Mouse (Mus musculus) embryonic facial prominence, embryonic 15.5 days (tissue): ENCODE results near the gene Tbcc. TPM values are rescaled to one million over a fixed set of nuclear protein-coding genes. Genes with fewer than 3 reads are reported as not detected.

Source experiments
- ATAC-seq: fragments of 200-750 bp; cut with Nextera tagmentation; 2 replicates; pipeline ENCODE4 v1.8.0; 2017; ENCODE audit warnings: low read depth, moderate TSS enrichment; ENCODE audit not compliant: insufficient number of reproducible peaks, low FRiP score, low TSS enrichment
- H3K27ac ChIP-seq: fragments of 300-500 bp; sonication (generic); replicated peaks from 2 replicates; pipeline ENCODE4 v1.5.1; 2015; ENCODE audit warnings: mild to moderate bottlenecking, inconsistent platforms
- H3K27me3 ChIP-seq: fragments of 300-500 bp; sonication (generic); 2 replicates; pipeline ENCODE4 v1.6.1; 2015; ENCODE audit warnings: inconsistent platforms
- H3K36me3 ChIP-seq: fragments of 300-500 bp; sonication (generic); 2 replicates; pipeline ENCODE4 v1.6.1; 2015; ENCODE audit warnings: mild to moderate bottlenecking, inconsistent platforms
- H3K4me1 ChIP-seq: fragments of 300-500 bp; sonication (generic); 2 replicates; pipeline ENCODE4 v1.6.1; 2015; ENCODE audit warnings: inconsistent platforms
- H3K4me2 ChIP-seq: fragments of 300-500 bp; sonication (generic); replicated peaks from 2 replicates; pipeline ENCODE4 v1.6.1; 2015; ENCODE audit warnings: mild to moderate bottlenecking, inconsistent platforms
- H3K4me3 ChIP-seq: fragments of 300-500 bp; sonication (generic); replicated peaks from 2 replicates; pipeline ENCODE4 v1.5.1; 2015; ENCODE audit warnings: mild to moderate bottlenecking, inconsistent platforms
- H3K9ac ChIP-seq: fragments of 300-500 bp; sonication (generic); 2 replicates; pipeline ENCODE4 v1.6.1; 2015; ENCODE audit warnings: inconsistent platforms
- H3K9me3 ChIP-seq: fragments of 300-500 bp; sonication (generic); replicated peaks from 2 replicates; pipeline ENCODE4 v1.6.1; 2016; ENCODE audit warnings: inconsistent platforms
- WGBS: fragments of 180-500 bp; shearing (Covaris S2); methylation state at CpG from one replicate; pipeline ENCODE4 v1.1.7; 2015; 5-methylcytosine and 5-hydroxymethylcytosine counted together
- polyA plus RNA-seq: library from polyadenylated mRNA; unstranded; fragments of >200 nt; fragmentation: Nextera tagmentation; extraction: Ambion mirVana; gene quantifications from 2 replicates; pipeline ENCODE4 v1.2.1, GENCODE M21; 2015

Gene Tbcc
- polyA plus RNA-seq, 1 experiment from 2014 or later: 59.7 TPM

DNA sequence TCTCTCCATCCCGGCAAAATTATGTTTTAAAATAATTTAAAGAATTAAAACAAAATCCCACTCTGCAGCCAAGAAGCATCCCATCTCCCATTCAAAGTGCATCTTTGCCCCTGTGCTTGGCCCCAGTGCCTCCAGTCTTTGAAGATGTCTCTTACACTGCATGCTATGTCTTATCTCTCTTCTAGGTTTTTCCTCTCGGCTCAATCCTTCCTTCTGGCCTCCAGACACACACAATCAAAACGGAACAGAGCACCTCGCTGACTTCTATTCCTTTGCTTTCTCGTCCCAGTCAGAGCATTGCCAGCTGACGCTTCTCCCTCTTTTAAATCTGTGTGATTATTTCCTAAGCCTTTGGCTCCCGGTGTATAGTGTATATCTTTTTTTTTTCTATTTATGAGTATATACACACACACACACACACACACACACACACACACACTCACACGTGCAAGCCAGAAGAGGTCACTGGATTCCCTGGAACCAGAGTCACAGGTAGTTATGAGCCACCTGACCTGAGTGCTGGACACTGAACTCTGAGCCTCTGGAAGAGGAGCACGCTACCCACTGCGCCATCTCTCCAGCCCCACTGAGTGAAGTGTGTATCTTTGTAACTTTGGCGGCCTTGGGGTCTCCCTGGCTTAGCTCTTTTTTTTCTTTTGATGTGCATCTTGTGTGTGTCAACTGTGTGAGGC lies 5.1 kb upstream of the Tbcc start:
- Histone ChIP-seq H3K27me3 (no peaks in the 10 kb centered on the region), H3K9ac (no peak overlapping the region), H3K27ac (no peak overlapping the region), H3K4me3 (no peak overlapping the region), H3K4me1 (peaks cover 18% of the 10 kb centered on the region; the same call in 1 of the 2 replicates), H3K9me3 (no peaks in the 10 kb centered on the region), H3K4me2 (no peak overlapping the region), H3K36me3 (no peaks in the 10 kb centered on the region)
- WGBS: 75% methylated on average over 11 of the region's 11 CpGs
- no peak for ATAC-seq

GRCm38 (mm10) chr17:46885910-46886643 lies 4.4 kb upstream of the Tbcc start:
- Histone ChIP-seq H3K9me3 (no peaks in the 10 kb centered on the region), H3K4me1 (peaks cover 18% of the 10 kb centered on the region; the same call in 1 of the 2 replicates), H3K4me2 (no peak overlapping the region), H3K27ac (0 out of 2 replicates have a peak overlapping the region, but pooled peaks have one; percentile 4), H3K4me3 (no peak overlapping the region), H3K9ac (no peak overlapping the region), H3K27me3 (no peaks in the 10 kb centered on the region), H3K36me3 (no peaks in the 10 kb centered on the region)
- no peak for ATAC-seq
- 48% methylated on average over 17 of the region's 17 CpGs for WGBS

DNA sequence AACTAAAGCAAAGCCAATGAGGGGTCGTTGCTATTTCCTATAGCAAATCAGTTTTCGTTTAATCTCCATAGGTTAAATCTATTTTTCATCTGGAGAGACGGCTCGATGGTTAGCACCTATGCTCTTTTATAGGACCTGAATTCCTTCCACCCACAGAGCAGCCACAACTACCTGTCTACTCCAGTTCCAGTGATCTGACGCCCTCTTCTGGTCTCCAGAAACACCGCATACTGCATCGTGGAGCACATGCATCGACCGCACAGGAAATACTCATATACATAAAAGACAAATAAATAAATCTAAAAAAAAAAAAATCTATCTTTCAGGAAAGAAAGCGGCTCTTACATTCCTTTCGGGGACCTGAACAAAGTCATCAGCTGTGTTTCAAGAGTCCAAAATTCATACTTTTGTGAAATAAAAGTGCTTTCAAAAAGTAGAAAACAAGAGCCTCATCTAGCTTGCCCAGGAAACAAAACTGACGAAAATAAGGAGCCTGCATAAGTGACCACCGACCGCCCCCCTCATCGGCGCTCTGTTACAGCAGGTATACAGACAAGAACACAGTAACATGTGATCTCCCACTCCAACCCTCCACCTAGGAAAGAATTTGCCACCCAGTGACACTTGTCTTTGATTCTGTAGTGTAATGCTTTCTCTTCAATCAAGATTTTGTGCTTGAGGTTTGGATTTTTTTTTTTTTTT lies 1.8 kb upstream of the Tbcc start:
- Histone ChIP-seq H3K4me1 (peaks cover 40% of the 10 kb centered on the region), H3K4me2 (peak overlapping the region; percentile 88), H3K9ac (peak overlapping the region; percentile 69; the same call in 1 of the 2 replicates), H3K4me3 (peak overlapping the region; percentile 91), H3K9me3 (no peaks in the 10 kb centered on the region), H3K27ac (peak overlapping the region; percentile 99), H3K27me3 (no peaks in the 10 kb centered on the region), H3K36me3 (no peaks in the 10 kb centered on the region; the same call in 1 of the 2 replicates)
- WGBS: 32% methylated on average over 16 of the region's 16 CpGs
- no peak for ATAC-seq

- H3K9ac ChIP-seq: peak overlapping the region; percentile 69
- peak overlapping the region; percentile 91 for H3K4me3 ChIP-seq
- peak; percentile 68 for ATAC-seq
- H3K27ac ChIP-seq: peak overlapping the region; percentile 99
- H3K4me1 ChIP-seq: peaks cover 42% of the 10 kb centered on the region
- under 1% methylated on average over 44 of the region's 44 CpGs for WGBS
- H3K36me3 ChIP-seq: no peaks in the 10 kb centered on the region; the same call in 1 of the 2 replicates
- H3K9me3 ChIP-seq: no peaks in the 10 kb centered on the region
- H3K4me2 ChIP-seq: peak overlapping the region; percentile 88
- no peaks in the 10 kb centered on the region for H3K27me3 ChIP-seq
Observed at GRCm38 (mm10) chr17:46889450-46890084, 917 bp upstream of the Tbcc start.

- peak overlapping the region; percentile 84 for H3K9ac ChIP-seq
- peaks cover 37% of the 10 kb centered on the region for H3K4me1 ChIP-seq
- H3K9me3 ChIP-seq: no peaks in the 10 kb centered on the region
- H3K36me3 ChIP-seq: no peaks in the 10 kb centered on the region; the same call in 1 of the 2 replicates
- H3K4me3 ChIP-seq: peak overlapping the region; percentile 91
- H3K27ac ChIP-seq: peak overlapping the region; percentile 88
- H3K4me2 ChIP-seq: peak overlapping the region; percentile 86
- peak; percentile 17; the same call in 1 of the 2 replicates for ATAC-seq
- no peaks in the 10 kb centered on the region for H3K27me3 ChIP-seq
- 1% methylated on average over 63 of the region's 64 CpGs for WGBS
Observed at GRCm38 (mm10) chr17:46890843-46891594, 535 bp downstream of the Tbcc start.

DNA sequence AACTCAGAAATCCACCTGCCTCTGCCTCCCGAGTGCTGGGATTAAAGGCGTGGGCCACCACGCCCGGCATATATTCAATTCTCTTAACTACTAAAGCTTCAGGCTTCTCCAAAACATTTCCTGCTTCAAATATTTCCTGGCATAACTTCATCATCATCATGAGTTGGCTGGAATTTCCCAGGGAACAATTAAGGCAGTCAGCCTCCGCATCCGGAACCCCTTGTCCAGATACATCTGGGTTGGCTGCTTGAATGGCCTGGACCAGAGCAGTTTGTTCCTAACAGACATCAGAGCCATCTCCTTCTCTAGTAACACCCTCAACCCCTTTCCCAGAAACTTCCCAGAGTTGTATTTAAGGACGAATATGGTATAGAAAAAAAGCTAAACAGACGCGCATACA lies 4.9 kb downstream of the Tbcc start:
- 82% methylated on average over 9 of the region's 9 CpGs for WGBS
- ATAC-seq: no peak
- no peak overlapping the region for H3K4me3 ChIP-seq
- no peaks in the 10 kb centered on the region for H3K9me3 ChIP-seq
- H3K4me2 ChIP-seq: no peak overlapping the region
- no peaks in the 10 kb centered on the region for H3K27me3 ChIP-seq
- no peaks in the 10 kb centered on the region; the same call in 1 of the 2 replicates for H3K36me3 ChIP-seq
- H3K4me1 ChIP-seq: peaks cover 24% of the 10 kb centered on the region
- H3K27ac ChIP-seq: no peak overlapping the region
- H3K9ac ChIP-seq: no peak overlapping the region

DNA sequence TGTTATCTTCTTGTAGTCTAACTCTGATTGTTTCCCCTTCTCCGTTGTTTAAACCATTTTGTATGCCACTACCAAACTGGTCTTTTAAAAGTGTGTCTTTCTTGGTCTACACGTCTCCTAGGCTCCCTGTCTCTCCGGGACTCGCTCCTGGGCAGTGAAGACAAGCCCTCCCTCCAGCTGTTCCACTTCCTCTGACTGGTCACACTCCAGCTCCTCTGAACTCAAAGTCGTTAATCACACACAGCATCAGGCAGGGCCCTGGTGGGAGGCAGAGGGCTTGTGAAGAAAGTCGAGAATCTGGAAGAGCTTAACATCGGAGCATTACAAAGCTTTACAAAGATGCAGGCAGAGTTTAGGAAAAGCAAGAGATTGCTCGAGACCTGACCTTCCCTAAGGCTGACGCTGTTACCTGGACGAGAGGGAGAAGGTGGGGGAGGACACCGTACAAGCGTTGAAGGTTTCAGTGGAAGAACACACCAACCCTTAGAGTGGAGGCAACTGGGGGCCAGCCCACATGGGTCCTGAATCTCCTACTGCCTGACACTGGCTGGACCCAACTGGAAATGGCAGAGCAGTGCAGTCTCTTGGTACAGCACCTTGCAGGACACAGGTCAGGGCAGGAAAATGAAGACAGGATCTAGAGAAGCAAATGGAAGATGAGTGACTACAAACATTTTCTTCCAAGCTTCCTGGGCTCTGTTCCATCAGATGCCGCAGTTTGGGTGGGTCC lies 6.9 kb downstream of the Tbcc start:
- no peak overlapping the region for H3K27ac ChIP-seq
- H3K4me2 ChIP-seq: no peak overlapping the region
- no peak overlapping the region for H3K4me3 ChIP-seq
- no peak overlapping the region for H3K9ac ChIP-seq
- ATAC-seq: no peak
- 42% methylated on average over 13 of the region's 13 CpGs for WGBS
- H3K4me1 ChIP-seq: peaks cover 12% of the 10 kb centered on the region
- no peaks in the 10 kb centered on the region for H3K27me3 ChIP-seq
- no peaks in the 10 kb centered on the region; the same call in 1 of the 2 replicates for H3K36me3 ChIP-seq
- H3K9me3 ChIP-seq: no peaks in the 10 kb centered on the region

DNA sequence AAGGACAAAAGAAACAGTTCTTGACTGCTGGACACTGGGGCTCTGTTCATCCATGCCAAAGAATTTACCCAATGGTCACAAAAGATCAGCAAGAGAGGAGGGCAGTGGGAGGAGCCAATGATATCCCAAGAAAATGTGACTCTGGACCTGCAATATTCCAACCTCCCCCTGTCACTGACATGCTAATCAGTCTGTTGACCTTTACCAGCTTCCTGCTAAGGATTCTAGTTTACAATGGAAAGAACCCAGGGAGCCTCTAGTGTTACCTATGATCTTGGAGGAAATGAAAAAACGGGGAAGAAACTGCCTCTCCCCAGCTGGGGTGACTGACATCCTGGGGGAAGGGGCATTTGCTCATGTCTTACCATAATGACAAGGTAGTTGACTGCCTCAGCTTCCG lies 10.5 kb downstream of the Tbcc start:
- H3K4me3 ChIP-seq: no peak overlapping the region
- H3K4me2 ChIP-seq: no peak overlapping the region
- H3K27me3 ChIP-seq: no peaks in the 10 kb centered on the region
- no peaks in the 10 kb centered on the region for H3K36me3 ChIP-seq
- peaks cover 3% of the 10 kb centered on the region; the same call in 1 of the 2 replicates for H3K4me1 ChIP-seq
- no peak overlapping the region for H3K27ac ChIP-seq
- H3K9ac ChIP-seq: no peak overlapping the region
- no peak for ATAC-seq
- H3K9me3 ChIP-seq: no peaks in the 10 kb centered on the region
- 54% methylated on average over 2 of the region's 2 CpGs for WGBS

- Histone ChIP-seq H3K9me3 (no peaks in the 10 kb centered on the region), H3K4me2 (no peak overlapping the region), H3K4me3 (no peak overlapping the region), H3K27me3 (no peaks in the 10 kb centered on the region), H3K36me3 (no peaks in the 10 kb centered on the region), H3K9ac (no peak overlapping the region), H3K4me1 (peaks cover 3% of the 10 kb centered on the region; the same call in 1 of the 2 replicates), H3K27ac (no peak overlapping the region)
- WGBS: 20% methylated on average over 19 of the region's 19 CpGs
- ATAC-seq: peak; percentile 66; the same call in 1 of the 2 replicates
Observed at GRCm38 (mm10) chr17:46903876-46904490, 13.5 kb downstream of the Tbcc start.
